Mouse (Mus musculus): Measurements from ENCODE around the gene Ctnna3.

- TF ChIP-seq CTCF (IDR thresholded peaks at IDR 0.05; ENCODE audit: low read depth) (no peak), EP300 (IDR thresholded peaks at IDR 0.05; ENCODE audit: low read depth) (no peak)
Measured at GRCm38 (mm10) chr10:64876506-64876905, 1446.6 kb downstream of the Ctnna3 start.

Data from liver, postnatal 0 days (tissue).